Mouse (Mus musculus): ENCODE results near the gene Scarb2. TPM values are rescaled to one million over a fixed set of nuclear protein-coding genes. Genes with fewer than 3 reads are reported as not detected.

Scarb2 gene
- polyA plus RNA-seq, 1 experiment from 2014 or later = 8.7 TPM

GRCm38 (mm10) chr5:92431611-92432010 is 75.0 kb downstream of the Scarb2 start:
- Histone ChIP-seq H3K9ac (replicated peaks; ENCODE audit: low read length) (no peak overlapping the region), H3K27me3 (ENCODE audit: control insufficient read depth, insufficient read depth, low read length) (no peaks in the 10 kb centered on the region), H3K4me1 (ENCODE audit: control insufficient read depth, insufficient read depth, low read length) (no peaks in the 10 kb centered on the region), H3K27ac (replicated peaks; ENCODE audit: low read depth, low read length) (no peak overlapping the region), H3K36me3 (replicated peaks; ENCODE audit: control insufficient read depth, insufficient read depth, low read depth, low read length) (peaks cover 4% of the 10 kb centered on the region; the same call in 1 of the 2 replicates), H3K4me2 (ENCODE audit: low read depth, low read length) (no peak overlapping the region), H3K9me3 (replicated peaks; ENCODE audit: control insufficient read depth, low read length) (no peaks in the 10 kb centered on the region), H3K4me3 (ENCODE audit: low read depth, low read length) (no peak overlapping the region)
- WGBS = 85% methylated on average over 7 of the region's 7 CpGs
- DNase-seq (ENCODE audit: low spot score) (no peak), ATAC-seq (replicated peaks; ENCODE audit: insufficient number of reproducible peaks, low FRiP score, low TSS enrichment, low read depth) (no peak)

DNA sequence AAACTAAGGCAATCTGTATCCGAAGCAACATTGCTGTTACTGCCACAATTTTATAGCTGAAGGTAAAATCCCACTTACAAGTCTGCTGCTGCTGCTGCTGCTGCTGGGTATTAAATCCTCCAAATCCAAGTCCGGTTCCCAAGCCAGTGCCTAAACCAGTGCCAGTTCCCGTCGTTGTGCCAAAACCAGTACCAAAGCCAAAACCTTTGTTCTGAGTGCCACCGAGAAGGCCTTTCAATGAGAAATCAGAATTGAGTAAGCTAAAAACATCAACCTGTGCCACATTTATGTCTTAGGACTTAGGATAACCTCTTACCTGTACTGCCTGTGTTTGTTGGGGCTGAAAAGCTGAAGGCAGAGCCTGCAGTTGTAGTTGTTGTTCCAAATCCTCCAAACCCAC is 75.9 kb downstream of the Scarb2 start:
- DNase-seq (ENCODE audit: low spot score) = no peak
- H3K36me3 ChIP-seq (replicated peaks; ENCODE audit: control insufficient read depth, insufficient read depth, low read depth, low read length) = peaks cover 4% of the 10 kb centered on the region; the same call in 1 of the 2 replicates
- no peak overlapping the region for H3K9ac ChIP-seq (replicated peaks; ENCODE audit: low read length)
- H3K4me2 ChIP-seq (ENCODE audit: low read depth, low read length) = no peak overlapping the region
- WGBS = 91% methylated on average over 5 of the region's 5 CpGs
- no peak for ATAC-seq (replicated peaks; ENCODE audit: insufficient number of reproducible peaks, low FRiP score, low TSS enrichment, low read depth)
- no peak overlapping the region for H3K27ac ChIP-seq (replicated peaks; ENCODE audit: low read depth, low read length)
- H3K27me3 ChIP-seq (ENCODE audit: control insufficient read depth, insufficient read depth, low read length) = no peaks in the 10 kb centered on the region
- no peaks in the 10 kb centered on the region for H3K4me1 ChIP-seq (ENCODE audit: control insufficient read depth, insufficient read depth, low read length)
- no peak overlapping the region for H3K4me3 ChIP-seq (ENCODE audit: low read depth, low read length)
- H3K9me3 ChIP-seq (replicated peaks; ENCODE audit: control insufficient read depth, low read length) = no peaks in the 10 kb centered on the region

GRCm38 (mm10) chr5:92424126-92424525 is 82.5 kb downstream of the Scarb2 start:
- H3K4me2 ChIP-seq (ENCODE audit: low read depth, low read length) = no peak overlapping the region
- H3K27me3 ChIP-seq (ENCODE audit: control insufficient read depth, insufficient read depth, low read length) = no peaks in the 10 kb centered on the region
- ATAC-seq (replicated peaks; ENCODE audit: insufficient number of reproducible peaks, low FRiP score, low TSS enrichment, low read depth) (no peak), DNase-seq (ENCODE audit: low spot score) (no peak)
- WGBS = 97% methylated on average over 11 of the region's 11 CpGs
- H3K4me3 ChIP-seq (ENCODE audit: low read depth, low read length) = no peak overlapping the region
- H3K9ac ChIP-seq (replicated peaks; ENCODE audit: low read length) = no peak overlapping the region
- H3K36me3 ChIP-seq (replicated peaks; ENCODE audit: control insufficient read depth, insufficient read depth, low read depth, low read length) = peaks cover 4% of the 10 kb centered on the region
- no peak overlapping the region for H3K27ac ChIP-seq (replicated peaks; ENCODE audit: low read depth, low read length)
- H3K9me3 ChIP-seq (replicated peaks; ENCODE audit: control insufficient read depth, low read length) = no peaks in the 10 kb centered on the region
- H3K4me1 ChIP-seq (ENCODE audit: control insufficient read depth, insufficient read depth, low read length) = no peaks in the 10 kb centered on the region

DNA sequence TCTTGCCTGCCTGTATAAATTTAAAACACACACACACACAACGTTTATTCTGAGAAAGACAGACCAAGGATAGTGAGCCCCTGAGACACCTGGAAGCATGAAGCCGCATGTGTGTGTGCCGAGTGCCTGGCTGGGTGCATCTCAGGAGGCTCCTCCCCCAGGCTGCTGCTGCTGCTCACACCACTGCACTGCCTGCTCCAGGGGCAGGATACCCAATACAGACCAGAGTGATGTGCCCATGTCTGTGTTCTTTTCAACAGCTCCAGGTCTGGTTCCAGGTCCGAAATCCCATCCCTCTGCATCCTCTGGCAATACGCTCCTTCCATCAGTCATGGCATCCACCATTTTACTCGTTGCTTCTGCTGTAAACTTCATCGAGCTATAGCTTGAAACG is 92.7 kb downstream of the Scarb2 start:
- no peak overlapping the region for H3K4me2 ChIP-seq (ENCODE audit: low read depth, low read length)
- H3K4me3 ChIP-seq (ENCODE audit: low read depth, low read length) = no peak overlapping the region
- no peak overlapping the region for H3K9ac ChIP-seq (replicated peaks; ENCODE audit: low read length)
- no peak overlapping the region for H3K27ac ChIP-seq (replicated peaks; ENCODE audit: low read depth, low read length)
- no peak for DNase-seq (ENCODE audit: low spot score)
- H3K9me3 ChIP-seq (replicated peaks; ENCODE audit: control insufficient read depth, low read length) = no peaks in the 10 kb centered on the region
- no peaks in the 10 kb centered on the region for H3K4me1 ChIP-seq (ENCODE audit: control insufficient read depth, insufficient read depth, low read length)
- H3K27me3 ChIP-seq (ENCODE audit: control insufficient read depth, insufficient read depth, low read length) = no peaks in the 10 kb centered on the region
- H3K36me3 ChIP-seq (replicated peaks; ENCODE audit: control insufficient read depth, insufficient read depth, low read depth, low read length) = peaks cover 5% of the 10 kb centered on the region
- 84% methylated on average over 8 of the region's 8 CpGs for WGBS
- no peak for ATAC-seq (replicated peaks; ENCODE audit: insufficient number of reproducible peaks, low FRiP score, low TSS enrichment, low read depth)

DNA sequence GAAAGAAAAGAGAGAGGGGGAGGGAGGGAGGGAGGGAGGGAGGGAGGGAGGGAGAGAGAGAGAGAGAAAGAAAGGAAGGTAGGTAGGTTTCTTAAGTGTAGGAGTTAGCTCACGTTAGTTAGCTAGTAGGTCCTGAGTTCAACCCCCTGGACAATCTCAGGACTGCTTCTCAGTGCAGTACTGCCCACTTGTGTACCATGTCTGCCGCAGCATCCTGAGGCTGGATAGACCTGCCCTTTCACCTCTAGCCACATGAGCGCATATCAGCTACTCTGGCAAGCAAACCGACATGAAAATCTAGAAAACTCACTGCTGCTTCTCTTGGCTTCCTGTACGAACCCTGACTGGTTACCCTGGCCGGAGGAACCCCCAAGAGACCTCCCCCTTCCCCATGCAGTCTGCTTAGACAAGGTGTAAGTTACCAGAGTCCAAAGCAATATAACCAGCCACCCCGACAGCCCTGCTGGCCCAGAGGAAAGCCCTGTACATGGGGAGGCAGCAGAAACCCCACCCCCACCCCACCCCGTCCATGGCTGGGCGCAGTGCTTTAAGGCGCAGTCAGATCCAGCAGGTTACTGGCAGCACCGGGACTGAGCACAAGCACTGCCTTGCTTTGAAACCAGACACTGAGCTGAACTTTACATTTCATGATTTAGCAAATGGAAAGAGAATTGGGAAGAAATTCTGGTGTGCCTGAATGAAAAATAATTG is 93.2 kb downstream of the Scarb2 start:
- Histone ChIP-seq H3K4me3 (ENCODE audit: low read depth, low read length) (no peak overlapping the region), H3K9ac (replicated peaks; ENCODE audit: low read length) (no peak overlapping the region), H3K4me2 (ENCODE audit: low read depth, low read length) (no peak overlapping the region), H3K4me1 (ENCODE audit: control insufficient read depth, insufficient read depth, low read length) (no peaks in the 10 kb centered on the region), H3K9me3 (replicated peaks; ENCODE audit: control insufficient read depth, low read length) (no peaks in the 10 kb centered on the region), H3K36me3 (replicated peaks; ENCODE audit: control insufficient read depth, insufficient read depth, low read depth, low read length) (peaks cover 5% of the 10 kb centered on the region), H3K27me3 (ENCODE audit: control insufficient read depth, insufficient read depth, low read length) (no peaks in the 10 kb centered on the region), H3K27ac (replicated peaks; ENCODE audit: low read depth, low read length) (no peak overlapping the region)
- ATAC-seq (replicated peaks; ENCODE audit: insufficient number of reproducible peaks, low FRiP score, low TSS enrichment, low read depth) = peak; percentile 48
- DNase-seq (ENCODE audit: low spot score) = no peak
- 78% methylated on average over 11 of the region's 11 CpGs for WGBS

- Histone ChIP-seq H3K4me3 (ENCODE audit: low read depth, low read length) (no peak overlapping the region), H3K27ac (replicated peaks; ENCODE audit: low read depth, low read length) (no peak overlapping the region), H3K36me3 (replicated peaks; ENCODE audit: control insufficient read depth, insufficient read depth, low read depth, low read length) (peaks cover 2% of the 10 kb centered on the region), H3K4me1 (ENCODE audit: control insufficient read depth, insufficient read depth, low read length) (no peaks in the 10 kb centered on the region), H3K4me2 (ENCODE audit: low read depth, low read length) (no peak overlapping the region), H3K9ac (replicated peaks; ENCODE audit: low read length) (no peak overlapping the region), H3K9me3 (replicated peaks; ENCODE audit: control insufficient read depth, low read length) (no peaks in the 10 kb centered on the region), H3K27me3 (ENCODE audit: control insufficient read depth, insufficient read depth, low read length) (no peaks in the 10 kb centered on the region)
- no peak for ATAC-seq (replicated peaks; ENCODE audit: insufficient number of reproducible peaks, low FRiP score, low TSS enrichment, low read depth)
- 76% methylated on average over 7 of the region's 7 CpGs for WGBS
- no peak for DNase-seq (ENCODE audit: low spot score)
These were observed 95.0 kb downstream of the Scarb2 start for GRCm38 (mm10) chr5:92411461-92412140.

GRCm38 (mm10) chr5:92410486-92410885 is 96.1 kb downstream of the Scarb2 start:
- 83% methylated on average over 5 of the region's 5 CpGs for WGBS
- H3K9ac ChIP-seq (replicated peaks; ENCODE audit: low read length) = no peak overlapping the region
- H3K9me3 ChIP-seq (replicated peaks; ENCODE audit: control insufficient read depth, low read length) = no peaks in the 10 kb centered on the region
- no peaks in the 10 kb centered on the region for H3K4me1 ChIP-seq (ENCODE audit: control insufficient read depth, insufficient read depth, low read length)
- no peak for DNase-seq (ENCODE audit: low spot score)
- ATAC-seq (replicated peaks; ENCODE audit: insufficient number of reproducible peaks, low FRiP score, low TSS enrichment, low read depth) = no peak
- no peaks in the 10 kb centered on the region; the same call in 1 of the 2 replicates for H3K36me3 ChIP-seq (replicated peaks; ENCODE audit: control insufficient read depth, insufficient read depth, low read depth, low read length)
- H3K27ac ChIP-seq (replicated peaks; ENCODE audit: low read depth, low read length) = no peak overlapping the region
- no peak overlapping the region for H3K4me2 ChIP-seq (ENCODE audit: low read depth, low read length)
- H3K4me3 ChIP-seq (ENCODE audit: low read depth, low read length) = no peak overlapping the region
- no peaks in the 10 kb centered on the region for H3K27me3 ChIP-seq (ENCODE audit: control insufficient read depth, insufficient read depth, low read length)
